Mouse (Mus musculus): ENCODE results near the gene Tmprss3. TPM values are rescaled to one million over a fixed set of nuclear protein-coding genes. Genes with fewer than 3 reads are reported as not detected.

Tmprss3 gene
- polyA plus RNA-seq, 1 experiment from 2014 or later, result not detected

DNA sequence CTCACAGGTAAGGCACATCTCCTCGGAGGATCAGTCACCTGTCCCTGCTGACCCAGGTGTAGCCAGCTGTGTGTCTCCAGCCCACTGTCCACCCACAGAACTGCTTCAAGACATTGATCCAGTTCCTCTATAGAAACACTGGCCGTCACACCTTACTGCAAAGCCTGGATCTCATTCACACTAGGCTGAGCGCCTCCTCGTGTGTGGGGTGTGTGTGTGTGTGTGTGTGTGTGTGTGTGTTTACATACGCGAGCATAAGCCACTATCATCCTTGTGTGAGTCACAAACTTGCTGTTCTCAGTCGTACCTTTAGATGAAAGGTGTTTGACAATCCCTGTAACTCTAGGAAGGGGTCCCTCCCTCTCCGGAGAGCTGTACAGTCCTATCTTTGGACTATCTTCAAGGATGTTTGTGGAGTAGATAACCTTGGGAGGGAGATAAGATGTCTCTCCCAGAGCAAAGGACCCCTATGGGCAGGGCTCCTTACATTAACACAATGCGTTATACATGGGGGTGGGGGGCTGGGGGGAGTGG is 45.7 kb downstream of the Tmprss3 start:
- Histone ChIP-seq H3K27ac (replicated peaks) (no peak overlapping the region), H3K4me1 (0 out of 2 replicates have a peak, but pooled peaks cover 6% of the 10 kb centered on the region), H3K9me3 (no peaks in the 10 kb centered on the region), H3K4me3 (no peak overlapping the region), H3K27me3 (replicated peaks; ENCODE audit: low read depth, poor library complexity, severe bottlenecking) (no peaks in the 10 kb centered on the region), H3K36me3 (replicated peaks) (no peaks in the 10 kb centered on the region)
- DNase-seq (ENCODE audit: low spot score), result no peak
- WGBS, result 86% methylated on average over 9 of the region's 9 CpGs

DNA sequence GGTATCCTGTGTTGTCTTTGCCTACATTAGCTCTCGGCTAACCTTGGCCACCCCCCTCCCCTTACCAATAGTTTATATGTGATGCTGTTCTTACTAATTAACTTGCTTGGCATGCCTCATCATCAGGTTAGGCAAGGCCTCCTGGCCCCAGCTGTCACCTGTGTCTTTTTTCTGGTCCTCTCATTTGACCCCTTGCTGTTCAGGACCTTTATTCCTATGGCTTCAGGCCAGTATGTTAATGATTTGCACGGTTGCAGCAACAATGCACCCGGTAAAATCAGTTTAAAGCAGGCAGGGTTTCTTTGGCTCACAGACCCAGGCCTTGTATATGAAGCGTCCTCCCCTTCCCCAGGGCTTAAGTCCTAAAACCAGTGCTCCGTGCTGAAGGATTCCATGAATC is 46.3 kb downstream of the Tmprss3 start:
- H3K4me1 ChIP-seq, result 0 out of 2 replicates have a peak, but pooled peaks cover 6% of the 10 kb centered on the region
- no peak overlapping the region for H3K4me3 ChIP-seq
- DNase-seq (ENCODE audit: low spot score), result no peak
- no peaks in the 10 kb centered on the region for H3K9me3 ChIP-seq
- H3K27me3 ChIP-seq (replicated peaks; ENCODE audit: low read depth, poor library complexity, severe bottlenecking), result no peaks in the 10 kb centered on the region
- H3K36me3 ChIP-seq (replicated peaks), result no peaks in the 10 kb centered on the region
- WGBS, result 52% methylated on average over 5 of the region's 5 CpGs
- H3K27ac ChIP-seq (replicated peaks), result no peak overlapping the region

DNA sequence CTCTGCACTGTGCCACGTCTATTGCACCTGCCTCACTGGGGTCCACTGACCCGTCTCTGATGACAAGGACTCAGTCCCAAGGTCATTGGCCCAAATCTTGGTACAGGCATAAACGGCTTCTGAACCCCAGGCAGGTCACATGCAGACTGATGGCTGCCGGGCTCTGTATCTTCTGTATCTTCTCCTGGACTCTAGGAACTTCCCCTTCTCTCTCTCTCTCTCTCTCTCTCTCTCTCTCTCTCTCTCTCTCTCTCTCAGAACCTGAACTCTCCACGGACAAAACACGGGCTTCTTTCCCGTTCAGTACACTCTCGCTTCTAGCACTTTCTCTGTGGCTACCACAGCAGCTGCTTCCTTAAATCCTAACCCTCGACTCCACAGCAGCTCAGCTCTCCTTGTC is 52.8 kb downstream of the Tmprss3 start:
- 83% methylated on average over 9 of the region's 9 CpGs for WGBS
- H3K36me3 ChIP-seq (replicated peaks), result no peaks in the 10 kb centered on the region

DNA sequence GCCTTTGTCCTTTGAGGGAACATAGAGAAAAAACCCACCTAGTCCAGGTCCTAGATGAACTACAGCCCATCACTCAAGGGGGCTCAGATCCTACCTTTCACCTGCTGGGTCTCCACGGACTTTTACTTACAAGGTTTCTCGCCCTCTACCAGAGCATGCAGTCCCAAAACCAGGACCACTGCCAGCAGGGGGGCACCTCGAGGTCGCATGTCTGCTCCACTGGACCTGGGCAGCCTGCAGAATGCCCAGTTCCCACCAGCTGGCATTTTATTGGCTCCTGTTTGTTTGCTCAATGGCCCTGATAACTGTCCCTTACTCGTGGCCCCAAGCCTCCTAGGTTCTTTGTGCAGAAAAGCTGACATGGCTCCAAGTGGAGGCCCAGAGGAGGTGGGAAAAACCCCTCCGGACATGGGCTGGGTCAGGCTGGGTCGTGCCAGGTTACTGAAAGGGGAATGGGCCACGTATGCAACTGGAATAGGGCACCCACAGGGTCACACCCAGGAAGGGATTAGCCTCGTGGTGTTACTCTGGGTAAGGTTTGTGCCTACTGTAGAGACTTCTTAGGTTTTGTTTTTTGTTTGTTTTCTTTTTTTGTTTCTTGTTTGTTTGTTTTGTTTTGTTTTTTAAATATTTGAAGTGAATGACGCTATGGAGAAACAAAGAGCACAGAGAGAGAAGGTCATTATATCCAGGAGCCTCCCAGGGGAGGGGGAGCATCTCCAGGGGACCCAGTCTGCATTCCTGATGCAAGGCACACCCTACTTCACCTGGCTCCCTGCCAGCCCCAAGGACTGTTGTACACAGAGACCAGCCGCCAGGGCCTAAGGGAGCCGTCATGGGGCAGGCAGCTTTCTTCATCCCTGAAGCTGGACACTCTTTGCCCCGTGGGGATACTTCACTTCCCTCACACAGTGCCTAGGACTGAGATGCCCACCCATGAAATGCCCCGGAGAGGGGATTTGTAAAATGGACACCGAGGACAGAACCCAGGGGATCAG is 54.4 kb downstream of the Tmprss3 start, which contains the start of gene Tff2:
Gene Tff2 (minus strand): TSS at position 243 of the 998 bp plus-strand sequence.
- WGBS, result 71% methylated on average over 15 of the region's 15 CpGs
- Histone ChIP-seq H3K4me1 (0 out of 2 replicates have a peak, but pooled peaks cover 4% of the 10 kb centered on the region), H3K27me3 (replicated peaks; ENCODE audit: low read depth, poor library complexity, severe bottlenecking) (0 out of 2 replicates have a peak, but pooled peaks cover 3% of the 10 kb centered on the region), H3K36me3 (replicated peaks) (no peaks in the 10 kb centered on the region), H3K9me3 (no peaks in the 10 kb centered on the region), H3K27ac (replicated peaks) (no peak within 1 kb of the TSS), H3K4me3 (no peak within 1 kb of the TSS)
- no peak for DNase-seq (ENCODE audit: low spot score)

More for the DNA sequence above, 52.8 kb downstream of the Tmprss3 start:
- no peak for DNase-seq (ENCODE audit: low spot score)
- H3K27ac ChIP-seq (replicated peaks), result no peak overlapping the region
- 0 out of 2 replicates have a peak, but pooled peaks cover 3% of the 10 kb centered on the region for H3K27me3 ChIP-seq (replicated peaks; ENCODE audit: low read depth, poor library complexity, severe bottlenecking)
- no peaks in the 10 kb centered on the region for H3K9me3 ChIP-seq
- H3K4me3 ChIP-seq, result no peak overlapping the region
- H3K4me1 ChIP-seq, result no peaks in the 10 kb centered on the region

DNA sequence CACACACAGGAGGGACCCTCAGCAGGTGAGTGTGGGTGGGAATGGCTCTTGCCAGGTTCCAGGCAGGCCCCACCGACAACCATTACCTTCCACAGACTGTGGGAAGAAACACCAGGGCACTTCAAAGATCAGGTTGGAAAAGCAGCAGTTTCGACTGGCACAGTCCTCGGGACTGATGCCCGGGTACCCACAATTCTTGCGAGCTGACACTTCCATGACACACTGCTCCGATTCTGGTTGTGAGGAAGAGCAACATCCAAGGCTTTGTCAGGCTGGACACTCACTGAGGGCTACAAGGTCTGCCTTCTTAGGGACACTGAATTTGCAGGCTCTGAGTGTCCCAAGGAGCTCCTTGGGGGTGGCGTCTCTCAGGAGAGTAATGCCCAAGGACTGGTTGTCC is 56.7 kb downstream of the Tmprss3 start:
- DNase-seq (ENCODE audit: low spot score), result no peak
- H3K9me3 ChIP-seq, result no peaks in the 10 kb centered on the region
- no peaks in the 10 kb centered on the region for H3K36me3 ChIP-seq (replicated peaks)
- H3K27me3 ChIP-seq (replicated peaks; ENCODE audit: low read depth, poor library complexity, severe bottlenecking), result 0 out of 2 replicates have a peak, but pooled peaks cover 3% of the 10 kb centered on the region
- 93% methylated on average over 7 of the region's 7 CpGs for WGBS
- H3K4me1 ChIP-seq, result 0 out of 2 replicates have a peak, but pooled peaks cover 10% of the 10 kb centered on the region
- H3K4me3 ChIP-seq, result no peak overlapping the region
- no peak overlapping the region for H3K27ac ChIP-seq (replicated peaks)

DNA sequence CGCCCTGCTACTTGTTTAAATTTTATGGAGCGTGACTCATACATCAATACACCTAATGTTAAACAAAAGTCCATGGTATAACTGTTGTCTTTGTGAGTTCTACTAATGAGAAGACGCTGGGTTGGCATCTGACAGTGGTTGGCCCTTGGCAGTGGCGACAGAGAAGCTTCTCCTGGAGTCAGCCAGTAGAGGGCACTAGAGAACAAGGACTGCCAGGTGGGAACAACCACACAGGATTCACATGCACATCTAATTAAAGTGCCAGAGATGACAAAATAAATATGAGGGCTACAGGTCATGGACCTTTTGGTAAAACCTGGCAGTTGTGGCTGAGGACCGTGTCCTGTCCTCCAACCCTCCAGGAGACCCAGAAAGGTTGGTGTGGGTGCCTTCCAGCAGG is 60.4 kb downstream of the Tmprss3 start:
- WGBS, result 18% methylated on average over 5 of the region's 5 CpGs
- peaks cover 14% of the 10 kb centered on the region; the same call in 1 of the 2 replicates for H3K4me1 ChIP-seq
- H3K36me3 ChIP-seq (replicated peaks), result no peaks in the 10 kb centered on the region
- H3K4me3 ChIP-seq, result no peak overlapping the region
- peak; percentile 58 for DNase-seq (ENCODE audit: low spot score)
- H3K9me3 ChIP-seq, result no peaks in the 10 kb centered on the region
- H3K27ac ChIP-seq (replicated peaks), result no peak overlapping the region
- no peaks in the 10 kb centered on the region for H3K27me3 ChIP-seq (replicated peaks; ENCODE audit: low read depth, poor library complexity, severe bottlenecking)

DNA sequence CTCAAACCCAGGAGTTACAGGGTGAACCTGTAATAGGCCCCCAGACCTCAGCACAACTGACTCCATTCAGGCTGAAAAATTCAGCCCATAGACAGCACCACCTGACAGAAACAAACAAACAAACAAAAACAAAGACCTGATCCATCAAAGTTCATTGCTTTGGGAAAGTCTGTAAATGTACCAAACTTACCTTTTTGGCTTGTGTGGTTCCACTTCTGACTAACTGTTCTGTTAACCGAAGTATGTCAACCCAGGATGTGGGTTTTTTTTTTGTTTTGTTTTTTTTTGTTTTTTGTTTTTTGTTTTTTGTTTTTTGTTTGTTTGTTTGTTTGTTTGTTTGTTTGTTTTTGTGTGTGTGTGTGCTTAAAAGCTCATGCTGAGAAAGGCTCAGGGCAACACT is 62.0 kb downstream of the Tmprss3 start:
- Histone ChIP-seq H3K27me3 (replicated peaks; ENCODE audit: low read depth, poor library complexity, severe bottlenecking) (no peaks in the 10 kb centered on the region), H3K27ac (replicated peaks) (no peak overlapping the region), H3K36me3 (replicated peaks) (no peaks in the 10 kb centered on the region), H3K4me3 (no peak overlapping the region), H3K4me1 (peaks cover 14% of the 10 kb centered on the region; the same call in 1 of the 2 replicates), H3K9me3 (no peaks in the 10 kb centered on the region)
- WGBS, result 90% methylated on average over 1 of the region's 1 CpGs
- no peak for DNase-seq (ENCODE audit: low spot score)

DNA sequence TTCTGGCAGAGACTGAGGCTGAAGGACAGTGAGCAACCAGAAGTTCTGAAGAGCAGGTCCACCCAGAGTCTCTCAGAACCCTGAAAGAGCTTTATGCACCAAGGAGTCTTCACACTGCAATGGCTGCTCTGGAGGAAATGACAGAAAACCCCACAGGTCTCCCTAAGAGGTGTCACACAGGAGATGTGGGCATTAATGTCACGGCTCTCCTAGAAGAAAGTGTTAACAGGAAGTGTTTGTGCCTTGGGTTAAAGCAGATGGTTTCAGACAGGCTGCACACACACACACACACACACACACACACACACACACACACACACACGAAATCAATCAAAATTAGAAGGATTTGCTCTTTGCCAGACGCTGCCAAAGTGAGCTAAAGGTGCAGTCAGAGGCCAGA is 62.5 kb downstream of the Tmprss3 start:
- H3K36me3 ChIP-seq (replicated peaks), result no peaks in the 10 kb centered on the region
- no peak overlapping the region for H3K27ac ChIP-seq (replicated peaks)
- WGBS, result 49% methylated on average over 3 of the region's 3 CpGs
- no peak for DNase-seq (ENCODE audit: low spot score)
- no peak overlapping the region for H3K4me3 ChIP-seq
- H3K4me1 ChIP-seq, result peaks cover 14% of the 10 kb centered on the region; the same call in 1 of the 2 replicates
- H3K9me3 ChIP-seq, result no peaks in the 10 kb centered on the region
- H3K27me3 ChIP-seq (replicated peaks; ENCODE audit: low read depth, poor library complexity, severe bottlenecking), result no peaks in the 10 kb centered on the region

DNA sequence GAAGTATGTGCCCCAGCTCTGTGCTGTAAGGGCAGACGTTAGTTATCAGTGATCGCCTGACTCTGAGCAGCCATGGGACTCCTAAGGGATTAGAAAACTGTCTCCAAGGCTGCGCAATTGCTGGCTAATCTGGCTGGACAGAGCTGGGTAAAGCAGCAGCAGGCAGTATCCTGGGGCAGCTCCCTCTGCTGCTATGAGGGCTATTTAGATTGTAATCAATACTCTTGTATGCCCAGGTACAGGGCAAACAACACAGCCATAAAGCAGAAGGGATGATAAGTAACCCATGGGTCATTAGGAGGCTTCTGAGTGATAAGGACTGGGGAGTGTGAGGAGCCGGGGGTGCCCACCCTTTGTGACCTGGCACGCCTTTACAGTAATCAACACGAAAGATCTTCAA is 63.9 kb downstream of the Tmprss3 start:
- Histone ChIP-seq H3K27ac (replicated peaks) (no peak overlapping the region), H3K9me3 (no peaks in the 10 kb centered on the region), H3K4me3 (no peak overlapping the region), H3K27me3 (replicated peaks; ENCODE audit: low read depth, poor library complexity, severe bottlenecking) (no peaks in the 10 kb centered on the region), H3K4me1 (peaks cover 14% of the 10 kb centered on the region; the same call in 1 of the 2 replicates), H3K36me3 (replicated peaks) (no peaks in the 10 kb centered on the region)
- no peak for DNase-seq (ENCODE audit: low spot score)
- WGBS, result 81% methylated on average over 6 of the region's 6 CpGs

DNA sequence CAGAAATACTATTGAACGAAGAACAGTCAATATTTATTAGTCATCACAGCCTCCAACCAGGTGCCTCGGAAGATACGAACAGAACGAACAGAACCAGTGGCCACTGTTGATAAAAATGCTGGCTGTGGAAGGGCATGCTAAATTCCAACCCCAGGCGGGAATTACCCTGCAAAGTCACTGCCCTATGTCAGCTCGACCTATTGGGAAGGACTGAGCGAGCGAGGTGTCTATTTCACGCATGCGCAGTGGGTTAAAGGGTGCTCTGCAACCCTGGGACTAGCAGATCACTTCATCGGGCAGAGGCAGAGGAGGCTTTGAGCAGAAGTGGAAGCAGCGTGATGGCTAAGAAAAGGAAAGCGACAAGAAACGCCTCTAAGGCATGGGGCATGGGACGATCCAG is 65.0 kb downstream of the Tmprss3 start:
- Histone ChIP-seq H3K4me3 (no peak overlapping the region), H3K27ac (replicated peaks) (no peak overlapping the region), H3K36me3 (replicated peaks) (no peaks in the 10 kb centered on the region), H3K9me3 (no peaks in the 10 kb centered on the region), H3K4me1 (peaks cover 12% of the 10 kb centered on the region), H3K27me3 (replicated peaks; ENCODE audit: low read depth, poor library complexity, severe bottlenecking) (no peaks in the 10 kb centered on the region)
- 82% methylated on average over 15 of the region's 15 CpGs for WGBS
- DNase-seq (ENCODE audit: low spot score), result no peak

DNA sequence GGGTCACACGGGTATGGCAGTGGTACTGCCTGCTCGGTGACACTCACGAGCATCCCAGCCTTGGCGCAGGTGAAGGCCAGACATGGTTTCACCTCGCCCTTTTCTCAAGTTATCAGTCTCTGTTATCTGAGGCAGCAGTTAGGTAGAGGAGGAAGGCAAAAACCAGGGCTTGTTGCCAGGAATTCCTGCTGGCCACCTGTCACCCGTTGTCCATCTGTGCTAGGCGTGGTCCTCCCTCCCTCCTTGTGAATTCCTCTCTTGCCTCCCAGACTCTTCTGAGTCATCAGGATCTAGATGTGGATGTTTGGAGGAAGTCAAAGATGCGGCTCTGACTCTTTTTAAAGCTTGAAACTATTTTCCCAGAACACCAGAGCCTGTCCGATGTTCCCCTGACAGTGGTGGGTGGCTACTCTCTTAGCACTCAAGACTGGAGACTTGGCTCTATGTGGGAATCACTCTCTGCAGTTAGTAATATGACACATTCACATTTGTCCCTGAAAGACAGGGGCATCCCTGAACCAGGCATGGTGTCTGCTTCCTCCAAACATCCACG is 67.4 kb downstream of the Tmprss3 start:
- WGBS, result 88% methylated on average over 10 of the region's 10 CpGs
- no peak overlapping the region; the same call in 1 of the 2 replicates for H3K27ac ChIP-seq (replicated peaks)
- no peaks in the 10 kb centered on the region for H3K9me3 ChIP-seq
- DNase-seq (ENCODE audit: low spot score), result no peak
- H3K36me3 ChIP-seq (replicated peaks), result no peaks in the 10 kb centered on the region
- no peaks in the 10 kb centered on the region for H3K27me3 ChIP-seq (replicated peaks; ENCODE audit: low read depth, poor library complexity, severe bottlenecking)
- peaks cover 12% of the 10 kb centered on the region for H3K4me1 ChIP-seq
- H3K4me3 ChIP-seq, result no peak overlapping the region

DNA sequence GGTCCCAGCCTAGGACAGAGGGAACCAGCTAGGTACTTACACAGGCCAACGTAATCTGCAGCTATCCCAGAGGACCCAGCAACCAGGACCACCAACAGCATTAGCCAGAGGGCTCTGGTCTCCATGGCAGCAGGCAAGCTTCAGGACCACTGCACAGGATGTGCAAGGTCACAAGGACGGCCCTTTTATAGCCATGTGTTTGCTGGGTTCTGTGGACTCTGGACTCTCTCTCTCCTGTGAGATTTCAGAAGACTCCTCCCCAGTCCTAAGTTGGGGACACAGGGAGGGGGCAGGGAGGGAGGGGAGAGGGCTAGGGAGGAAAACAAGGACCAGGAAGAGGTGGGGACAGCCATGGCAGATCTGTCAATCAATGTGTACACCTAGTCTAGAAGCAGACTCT is 69.3 kb downstream of the Tmprss3 start, which contains the start of gene Tff3:
Gene Tff3 (minus strand): TSS at position 195 of the 400 bp plus-strand sequence.
- Histone ChIP-seq H3K27ac (replicated peaks) (no peak within 1 kb of the TSS), H3K4me1 (peaks cover 21% of the 10 kb centered on the region), H3K36me3 (replicated peaks) (no peaks in the 10 kb centered on the region), H3K4me3 (no peak within 1 kb of the TSS), H3K9me3 (no peaks in the 10 kb centered on the region), H3K27me3 (replicated peaks; ENCODE audit: low read depth, poor library complexity, severe bottlenecking) (no peaks in the 10 kb centered on the region)
- 20% methylated on average over 2 of the region's 2 CpGs for WGBS
- peak; percentile 40 for DNase-seq (ENCODE audit: low spot score)
